Mouse (Mus musculus): ENCODE measurements around the gene Hist1h2ai.

- TF ChIP-seq CTCF (conservative IDR thresholded peaks at IDR 0.05 in 1 of 2, IDR thresholded peaks at IDR 0.05 in 1 of 2; ENCODE audit: low read depth in 2 of 2, low read length in 2 of 2), result no peak
- no peak for TF ChIP-seq USF2 (conservative IDR thresholded peaks at IDR 0.05; ENCODE audit: low read depth, low read length)
- TF ChIP-seq SIN3A (IDR thresholded peaks at IDR 0.05; ENCODE audit: low read length), result peak; percentile 86; the same call in 1 of the 2 replicates
- no peak for TF ChIP-seq PAX5 (IDR thresholded peaks at IDR 0.05; ENCODE audit: low read length)
- no peak for TF ChIP-seq SMC3 (IDR thresholded peaks at IDR 0.05; ENCODE audit: low read depth, low read length)
- TF ChIP-seq MYC (IDR thresholded peaks at IDR 0.05; ENCODE audit: low read depth, low read length), result peak; percentile 63; the same call in 1 of the 2 replicates
- peak; percentile 79 for TF ChIP-seq POLR2A (IDR thresholded peaks at IDR 0.05; ENCODE audit: low read depth, low read length)
- TF ChIP-seq BHLHE40 (IDR thresholded peaks at IDR 0.05; ENCODE audit: low read depth, low read length), result peak; percentile 20; the same call in 1 of the 2 replicates
- TF ChIP-seq EP300 (IDR thresholded peaks at IDR 0.05; ENCODE audit: low read length), result no peak; the same call in 1 of the 2 replicates
- peak; percentile 98 for TF ChIP-seq ZMIZ1 (IDR thresholded peaks at IDR 0.05; ENCODE audit: low read depth, low read length)
- no peak for TF ChIP-seq MEF2A (IDR thresholded peaks at IDR 0.05; ENCODE audit: borderline replicate concordance, low read depth, low read length)
- no peak for TF ChIP-seq MAFK (IDR thresholded peaks at IDR 0.05; ENCODE audit: insufficient replicate concordance, low read length)
Observed at GRCm38 (mm10) chr13:21753051-21753523, 36.9 kb downstream of the Hist1h2ai start.

All from CH12.LX (cell line).